Mouse (Mus musculus) bone marrow, adult 2 months (tissue): ENCODE data around the gene Rorc. TPM values are rescaled to one million over a fixed set of nuclear protein-coding genes. Genes with fewer than 3 reads are reported as not detected.

Experiments
- H3K27ac ChIP-seq: fragments of 200-500 bp; 2 replicates; pipeline ENCODE4 v1.5.1; 2012; ENCODE audit warnings: low read depth, mild to moderate bottlenecking, control low read depth, inconsistent platforms, low read length; ENCODE audit not compliant: control insufficient read depth, poor library complexity, insufficient read depth
- H3K4me1 ChIP-seq: fragments of 200-500 bp; 2 replicates; pipeline ENCODE4 v1.6.1; 2011; ENCODE audit warnings: low read length; ENCODE audit not compliant: control insufficient read depth, insufficient read depth
- H3K4me3 ChIP-seq: fragments of 200-500 bp; replicated peaks from 2 replicates; pipeline ENCODE3; 2011; ENCODE audit warnings: mild to moderate bottlenecking, low read depth, low read length, control low read depth; ENCODE audit not compliant: control insufficient read depth
- CTCF ChIP-seq: fragments of 200-500 bp; IDR thresholded peaks from 2 replicates; pipeline ENCODE4 v1.5.1; 2011; ENCODE audit warnings: low read length, control low read depth; ENCODE audit not compliant: control insufficient read depth, insufficient read depth
- POLR2A ChIP-seq: fragments of 200-500 bp; IDR thresholded peaks from 2 replicates; pipeline ENCODE4 v1.6.1; 2011; ENCODE audit warnings: low read depth, mild to moderate bottlenecking, control low read depth, low read length, borderline replicate concordance; ENCODE audit not compliant: control insufficient read depth
- WGBS: fragments of 180-500 bp; shearing (Covaris S2); methylation state at CpG from one replicate; pipeline ENCODE4 v1.1.7; 2018; 5-methylcytosine and 5-hydroxymethylcytosine counted together
- polyA plus RNA-seq: library from polyadenylated mRNA; stranded (reverse); fragments of >200 nt; gene quantifications from 2 replicates; pipeline ENCODE4 v1.2.4, GENCODE M21; 2011; ENCODE audit warnings: low replicate concordance; ENCODE audit not compliant: missing spikeins, insufficient read depth, insufficient read length

Gene Rorc
- polyA plus RNA-seq, 1 experiment = 0.57 TPM

DNA sequence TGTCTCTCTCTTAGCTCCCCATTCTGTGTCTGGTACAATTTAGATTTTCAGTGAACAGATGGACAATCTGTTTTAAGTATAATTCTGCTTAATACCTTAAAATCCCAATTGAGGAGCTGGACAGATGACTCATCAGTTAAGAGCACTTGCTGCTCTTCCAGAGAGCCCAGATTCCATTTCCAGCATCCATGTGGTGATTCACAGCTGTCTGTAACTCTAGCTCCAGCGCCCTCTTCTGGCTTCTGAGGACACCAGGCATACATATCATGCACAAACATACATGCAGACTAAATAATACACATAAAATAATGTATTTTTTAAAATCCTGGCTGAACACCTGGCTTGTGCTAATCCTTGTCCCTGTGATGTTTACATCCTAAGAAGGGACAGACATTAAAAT lies 11.8 kb upstream of the Rorc start:
- H3K4me3 ChIP-seq = no peak overlapping the region
- no peak for TF ChIP-seq CTCF
- TF ChIP-seq POLR2A = no peak
- no peak overlapping the region for H3K27ac ChIP-seq
- no peaks in the 10 kb centered on the region for H3K4me1 ChIP-seq
- 7% methylated on average over 1 of the region's 1 CpGs for WGBS

DNA sequence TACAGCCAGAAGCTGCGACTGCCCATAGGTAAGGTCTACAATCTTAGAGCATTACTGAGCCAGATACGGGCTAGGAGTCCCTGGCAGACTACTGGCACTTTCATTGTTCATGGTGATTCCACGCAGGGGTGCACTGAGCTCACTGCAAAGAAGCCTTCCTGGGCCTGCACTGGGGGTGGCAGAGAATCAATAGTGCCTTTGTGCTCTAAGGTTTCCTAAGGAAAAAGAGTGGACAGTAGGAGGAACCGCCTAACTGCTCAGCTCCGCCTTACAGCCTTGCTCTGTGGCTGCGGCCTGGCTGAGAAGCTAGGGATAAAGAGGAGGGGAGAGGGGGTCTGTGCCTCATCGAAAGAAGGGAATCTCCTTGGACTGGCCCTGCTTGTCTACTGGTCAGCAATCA lies 10.5 kb upstream of the Rorc start, which contains the start of gene C2cd4d:
C2cd4d (plus strand) TSS at position 301 of the 400 bp plus-strand sequence.
- no peaks in the 10 kb centered on the region for H3K4me1 ChIP-seq
- no peak for TF ChIP-seq POLR2A
- TF ChIP-seq CTCF = no peak
- no peak within 1 kb of the TSS for H3K4me3 ChIP-seq
- no peak within 1 kb of the TSS for H3K27ac ChIP-seq
- 84% methylated on average over 7 of the region's 7 CpGs for WGBS

- no peak for TF ChIP-seq CTCF
- no peak for TF ChIP-seq POLR2A
- H3K4me3 ChIP-seq = no peak overlapping the region
Measured at GRCm38 (mm10) chr3:94363291-94364153, 9.1 kb upstream of the Rorc start.

GRCm38 (mm10) chr3:94364154-94364526 lies 8.5 kb upstream of the Rorc start:
- TF ChIP-seq POLR2A (no peak), CTCF (no peak)
- 8% methylated on average over 23 of the region's 23 CpGs for WGBS
- Histone ChIP-seq H3K4me3 (no peak overlapping the region), H3K27ac (no peak overlapping the region; the same call in 1 of the 2 replicates), H3K4me1 (no peaks in the 10 kb centered on the region)

More at GRCm38 (mm10) chr3:94363291-94364153, 9.1 kb upstream of the Rorc start:
- Histone ChIP-seq H3K4me1 (no peaks in the 10 kb centered on the region), H3K27ac (no peak overlapping the region; the same call in 1 of the 2 replicates)
- WGBS = 9% methylated on average over 97 of the region's 97 CpGs

GRCm38 (mm10) chr3:94366761-94367160 lies 5.8 kb upstream of the Rorc start:
- Histone ChIP-seq H3K27ac (no peak overlapping the region), H3K4me1 (no peaks in the 10 kb centered on the region), H3K4me3 (no peak overlapping the region)
- 27% methylated on average over 3 of the region's 3 CpGs for WGBS
- TF ChIP-seq POLR2A (no peak), CTCF (peak; percentile 82)

- TF ChIP-seq POLR2A (no peak), CTCF (no peak)
- Histone ChIP-seq H3K4me1 (no peaks in the 10 kb centered on the region), H3K27ac (no peak overlapping the region), H3K4me3 (no peak overlapping the region)
- WGBS = 77% methylated on average over 6 of the region's 6 CpGs
Measured at GRCm38 (mm10) chr3:94367511-94367910, 5.1 kb upstream of the Rorc start.

GRCm38 (mm10) chr3:94368631-94369030 lies 4.0 kb upstream of the Rorc start:
- no peak overlapping the region for H3K27ac ChIP-seq
- H3K4me1 ChIP-seq = no peaks in the 10 kb centered on the region
- H3K4me3 ChIP-seq = no peak overlapping the region
- WGBS = 45% methylated on average over 6 of the region's 6 CpGs
- TF ChIP-seq CTCF (no peak), POLR2A (no peak)

DNA sequence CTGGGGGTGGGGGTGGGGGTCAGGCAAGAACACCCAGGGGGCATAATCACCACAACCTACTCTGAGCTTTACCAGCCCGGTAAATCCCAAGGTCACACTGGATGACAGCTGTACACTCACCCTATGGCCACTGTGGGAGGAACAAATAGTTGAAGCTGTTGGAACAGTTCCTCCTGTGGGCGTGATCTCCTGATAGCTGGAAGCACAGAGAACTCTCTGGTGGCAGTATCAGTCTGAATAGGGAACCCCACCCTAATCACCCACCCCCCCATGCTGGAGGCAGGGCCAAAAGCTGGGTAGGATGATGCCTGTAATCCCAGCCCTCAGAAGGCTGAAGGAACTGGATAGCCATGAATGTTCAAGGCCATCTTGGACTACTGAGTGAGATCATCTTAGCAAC lies 2.9 kb upstream of the Rorc start:
- Histone ChIP-seq H3K4me1 (no peaks in the 10 kb centered on the region), H3K4me3 (no peak overlapping the region), H3K27ac (no peak overlapping the region)
- no peak for TF ChIP-seq POLR2A
- no peak for TF ChIP-seq CTCF
- WGBS = 44% methylated on average over 2 of the region's 2 CpGs

DNA sequence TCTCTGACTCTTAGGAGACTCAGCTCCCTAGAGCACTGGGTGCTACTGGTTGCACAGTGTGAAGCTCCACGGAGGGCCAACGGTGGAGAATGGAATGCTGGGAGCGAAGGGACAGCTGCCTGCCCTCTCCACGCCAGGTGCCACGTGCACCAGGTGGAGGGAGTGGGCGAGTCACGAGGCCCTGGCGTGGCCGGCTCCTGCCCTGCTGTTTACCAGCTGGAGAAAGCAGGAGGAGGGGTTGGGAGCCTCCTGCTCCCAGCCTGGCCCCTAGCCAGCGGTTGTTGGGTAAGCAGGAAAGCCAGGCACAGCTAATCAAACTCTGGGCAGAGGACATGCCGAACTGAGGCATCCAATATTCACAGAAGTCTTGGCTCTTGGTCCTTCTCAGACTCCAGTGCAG lies 957 bp upstream of the Rorc start:
- H3K4me3 ChIP-seq = no peak overlapping the region
- TF ChIP-seq CTCF (no peak), POLR2A (no peak)
- WGBS = 60% methylated on average over 11 of the region's 11 CpGs
- H3K4me1 ChIP-seq = no peaks in the 10 kb centered on the region
- H3K27ac ChIP-seq = no peak overlapping the region
